Mouse (Mus musculus) testis, postnatal 10 days (tissue): ENCODE measurements around the gene Insr.

Experiments used
- DNase-seq: peaks from one replicate; pipeline ENCODE4 v3.0.0; 2021; ENCODE audit warnings: low spot score

Insr gene

DNA sequence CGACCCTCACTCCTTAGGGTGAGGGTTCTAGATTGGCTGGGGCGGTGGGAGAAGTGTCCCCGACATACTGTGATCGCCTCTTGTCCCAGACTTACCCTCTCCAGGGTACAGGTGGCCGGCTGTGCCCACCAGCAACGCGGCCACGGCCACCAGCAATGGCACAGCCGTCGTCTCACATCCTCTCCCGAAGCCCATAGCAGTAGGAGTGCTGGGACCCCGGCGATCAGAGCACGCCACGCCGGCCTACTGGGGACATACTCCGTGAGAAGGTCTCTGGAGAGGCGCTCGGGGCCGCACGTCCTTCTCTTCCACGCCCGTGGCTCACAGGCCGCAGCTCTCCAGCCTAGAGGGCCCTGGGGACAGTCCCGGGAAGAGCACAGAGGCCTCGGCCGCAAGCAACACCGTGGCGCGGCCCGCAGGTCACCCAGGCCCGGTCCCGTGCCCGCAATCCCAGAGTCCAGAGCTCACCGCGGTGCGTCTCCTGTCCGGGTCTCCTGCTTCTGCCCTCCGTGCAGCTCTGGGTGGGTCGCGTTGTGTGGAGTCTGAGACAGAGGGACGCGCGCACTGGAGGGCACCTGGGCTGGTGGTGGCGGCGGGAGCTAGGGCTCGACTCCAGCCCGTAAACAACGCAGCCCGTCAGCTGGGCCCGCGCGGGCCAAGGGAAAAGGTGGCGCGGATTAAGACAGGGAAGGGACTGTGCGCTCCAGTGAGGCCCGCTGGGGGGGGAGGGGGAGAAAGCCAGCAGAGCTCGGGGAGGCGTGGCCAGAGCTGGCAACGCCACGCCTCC is at the start of gene Insr:
TSS of gene Insr (minus strand) at position 684 of the 787 bp plus-strand sequence.
- peak; percentile 97 for DNase-seq

DNA sequence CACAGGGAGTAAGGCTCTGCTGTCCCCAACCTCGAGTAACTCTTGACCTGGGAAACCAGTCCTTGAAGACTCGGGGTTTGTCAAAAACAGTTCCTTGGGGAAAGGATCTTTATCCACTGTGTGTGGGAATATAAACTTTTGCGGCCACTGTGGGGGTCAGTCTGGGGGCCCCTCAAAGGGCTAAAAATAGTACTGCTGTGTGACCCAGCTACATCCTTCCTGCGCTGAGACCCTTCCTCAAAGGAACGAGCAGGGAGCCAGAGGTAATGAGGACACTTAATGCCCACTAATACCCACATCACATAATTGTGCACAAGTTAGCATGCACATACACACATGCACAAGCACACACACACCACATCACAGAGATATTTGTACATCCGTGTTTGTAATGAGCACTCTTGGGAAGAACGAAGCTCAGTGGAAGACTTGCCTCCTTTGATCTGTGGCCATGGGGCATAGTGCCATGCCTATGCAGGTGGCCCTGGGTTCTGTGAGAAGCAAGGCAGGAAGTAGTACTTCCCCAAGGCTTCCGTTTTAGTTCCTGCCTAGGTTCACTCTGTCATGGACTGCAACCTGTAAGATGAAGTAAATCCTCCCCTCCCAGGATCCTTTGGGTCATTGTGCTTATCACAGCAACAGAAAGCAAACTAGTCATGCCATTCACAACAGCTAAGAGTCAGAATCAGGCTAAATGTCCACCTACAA is 48.3 kb upstream of the Insr start:
- DNase-seq, result no peak

- DNase-seq, result no peak
Measured at GRCm38 (mm10) chr8:3327056-3327455, 47.6 kb upstream of the Insr start.

- no peak for DNase-seq
Measured at GRCm38 (mm10) chr8:3324253-3324652, 44.8 kb upstream of the Insr start.

- DNase-seq, result peak; percentile 1
Measured at GRCm38 (mm10) chr8:3319267-3319666, 39.9 kb upstream of the Insr start.

DNA sequence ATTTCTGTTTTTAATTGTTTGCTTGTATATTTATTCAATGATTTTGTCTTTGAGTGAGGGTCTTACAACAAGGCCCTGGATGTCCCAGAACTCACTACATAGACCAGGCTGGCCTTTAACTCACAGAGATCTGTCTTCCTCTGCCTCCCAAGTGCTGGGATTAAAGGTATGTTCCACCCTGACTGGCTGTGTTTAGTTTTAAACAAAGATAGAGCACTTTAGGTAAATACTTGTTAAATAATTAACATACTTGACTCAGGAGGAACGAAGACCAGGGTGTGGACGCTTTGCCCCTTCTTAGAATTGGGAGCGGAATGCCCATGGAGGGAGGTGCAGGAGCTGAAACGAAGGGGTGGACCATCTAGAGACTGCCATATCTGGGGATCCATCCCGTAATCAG is 37.2 kb upstream of the Insr start:
- DNase-seq, result no peak

DNA sequence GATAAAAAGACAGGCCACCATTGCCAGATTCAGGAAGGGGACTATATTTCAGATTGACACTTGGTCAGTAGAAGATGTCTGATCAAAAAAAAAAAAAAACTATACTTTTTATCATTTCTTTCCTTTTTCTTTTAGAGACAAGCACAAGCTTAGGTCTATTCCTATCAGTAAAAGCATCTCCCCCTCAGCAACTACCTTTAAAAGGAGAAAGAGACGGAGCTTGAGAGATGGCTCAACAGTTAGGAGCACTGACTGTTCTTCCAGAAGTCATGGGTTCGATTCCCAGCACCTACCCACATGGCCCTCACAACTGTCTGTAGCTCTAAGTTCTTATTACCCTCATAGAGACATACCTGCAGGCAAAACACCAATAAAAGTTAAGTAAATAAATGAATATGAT is 34.9 kb upstream of the Insr start:
- peak; percentile 8 for DNase-seq

- DNase-seq, result peak; percentile 6
Measured at GRCm38 (mm10) chr8:3313843-3314242, 34.4 kb upstream of the Insr start.

GRCm38 (mm10) chr8:3313417-3313816 is 34.0 kb upstream of the Insr start:
- DNase-seq, result peak; percentile 10

DNA sequence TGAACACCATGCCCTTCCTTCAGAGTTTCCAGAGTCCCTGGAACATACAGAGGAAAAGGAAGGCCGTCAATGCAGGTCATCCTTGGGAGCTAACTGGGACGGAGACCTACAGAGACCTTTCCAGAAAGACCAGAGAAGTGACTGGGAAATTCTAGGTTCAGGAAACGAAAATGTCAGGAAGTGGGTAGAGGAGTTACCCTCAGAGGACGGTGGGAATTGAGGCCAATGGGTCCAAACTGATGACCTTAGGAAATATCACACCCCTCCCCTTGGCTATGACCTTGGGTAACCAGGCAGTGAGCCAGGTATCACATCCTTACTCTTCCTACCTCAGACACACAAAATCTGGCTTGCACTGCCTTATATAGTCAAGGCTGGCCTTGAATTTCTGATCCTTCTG is 32.1 kb upstream of the Insr start:
- DNase-seq, result peak; percentile 30

- DNase-seq, result peak; percentile 35
Measured at GRCm38 (mm10) chr8:3309636-3310035, 30.2 kb upstream of the Insr start.

DNA sequence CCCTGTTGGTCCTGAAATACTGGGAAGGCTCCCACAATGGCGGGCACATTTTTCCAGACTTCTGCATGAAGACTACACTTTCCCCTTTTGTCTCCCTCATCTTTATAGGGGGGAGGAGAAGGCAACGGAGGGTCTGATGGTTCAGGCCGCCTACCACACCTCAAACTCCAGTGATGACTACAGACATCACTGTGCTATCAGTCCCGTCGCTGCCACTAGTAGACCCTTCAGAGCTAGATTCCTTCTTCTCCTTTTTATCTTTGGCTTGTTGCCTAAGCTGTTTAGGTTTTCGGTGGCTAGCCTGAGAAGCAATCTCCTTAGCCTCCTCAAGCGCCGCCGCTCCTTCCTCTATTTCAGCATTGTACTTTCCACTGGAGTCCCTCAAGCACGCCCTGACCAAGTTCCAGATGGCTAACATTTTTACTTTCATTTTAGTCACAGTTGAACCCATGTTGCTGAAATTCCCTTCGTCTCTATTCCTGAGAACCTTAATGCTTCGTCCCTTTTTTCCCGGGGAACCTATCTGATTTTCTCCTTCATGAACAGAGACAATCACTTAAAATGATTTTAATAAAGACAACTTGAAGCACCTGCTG is 28.9 kb upstream of the Insr start:
- DNase-seq, result peak; percentile 20

GRCm38 (mm10) chr8:3302131-3302530 is 22.7 kb upstream of the Insr start:
- DNase-seq, result peak; percentile 2

DNA sequence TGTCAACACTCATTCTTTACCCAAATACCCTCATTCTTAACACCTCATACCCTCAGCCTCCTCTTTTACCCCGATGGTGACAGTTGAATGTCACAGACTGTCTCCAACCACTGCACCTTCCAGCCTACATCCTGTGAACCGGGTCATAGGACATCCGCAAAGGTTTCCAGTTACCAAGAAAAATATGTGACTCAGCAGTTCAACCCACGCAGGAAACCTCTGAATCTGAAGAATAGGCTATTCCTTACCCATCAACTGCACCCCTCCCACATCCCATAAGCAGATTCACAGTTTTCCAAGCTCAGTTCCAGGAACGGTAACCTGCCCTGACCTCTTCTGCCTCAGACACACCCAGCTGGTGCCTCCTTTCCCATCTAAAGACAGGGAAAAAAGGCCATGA is 19.9 kb upstream of the Insr start:
- DNase-seq, result peak; percentile 8

DNA sequence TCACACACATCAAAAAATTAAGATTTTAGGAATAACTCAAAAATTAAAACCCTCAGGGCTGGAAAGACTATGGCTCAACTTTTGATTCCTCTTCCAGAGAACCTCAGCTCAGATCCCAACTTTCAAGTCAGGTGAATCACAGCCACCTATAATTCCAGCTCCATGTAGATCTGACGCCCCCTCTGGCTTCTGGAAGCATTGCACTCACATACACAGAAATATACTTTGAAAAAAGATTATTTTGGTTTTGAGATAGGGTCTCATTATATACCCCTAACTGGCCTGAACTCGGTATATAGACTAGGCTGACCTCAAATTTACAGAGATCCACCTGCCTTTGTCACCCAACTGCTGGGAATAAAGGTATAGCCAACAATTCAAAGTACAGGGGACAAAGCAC is 6.4 kb upstream of the Insr start:
- DNase-seq, result no peak

DNA sequence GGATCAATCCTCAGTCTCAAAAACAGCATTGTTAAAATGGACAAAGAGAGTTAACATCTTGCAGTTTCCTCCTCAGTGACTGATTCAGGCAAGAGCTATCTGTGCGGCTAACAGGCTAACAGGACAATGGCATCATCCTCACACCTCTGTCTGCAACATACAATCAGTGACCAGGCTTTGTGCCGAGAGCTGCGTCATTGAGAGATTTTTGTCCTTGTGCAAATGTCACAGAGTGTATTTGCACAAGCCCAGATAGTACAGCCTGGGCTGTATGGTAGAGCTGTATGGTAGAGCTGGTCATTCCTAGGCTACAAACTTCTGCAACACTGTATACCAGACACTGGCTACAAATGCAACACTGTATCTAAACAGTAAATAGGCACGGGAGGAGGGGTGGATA is 5.2 kb upstream of the Insr start:
- DNase-seq, result no peak

DNA sequence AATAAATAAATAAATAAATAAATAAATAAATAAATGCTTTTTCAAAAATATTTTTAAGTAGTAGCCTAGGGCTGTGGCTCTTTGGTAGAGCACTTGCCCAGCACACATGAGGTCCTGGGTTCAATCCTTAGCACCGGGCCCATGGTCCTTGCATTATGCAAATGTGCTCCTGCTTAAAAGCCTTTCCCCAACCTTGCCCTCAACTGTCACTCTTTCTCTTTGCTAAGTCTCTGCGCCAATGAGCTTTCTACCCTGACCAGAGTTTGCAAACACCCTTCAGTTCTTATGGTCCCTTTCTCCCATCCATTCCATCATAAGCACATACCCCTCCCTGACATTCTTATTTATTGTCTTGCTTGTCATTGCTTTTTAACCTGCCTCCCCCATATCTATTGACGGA is 1.9 kb upstream of the Insr start:
- DNase-seq, result no peak

GRCm38 (mm10) chr8:3280266-3280910 is 971 bp upstream of the Insr start:
- DNase-seq, result peak; percentile 51

GRCm38 (mm10) chr8:3279721-3280077 is 282 bp upstream of the Insr start:
- DNase-seq, result no peak

GRCm38 (mm10) chr8:3278181-3278820 is 1.1 kb downstream of the Insr start:
- no peak for DNase-seq

DNA sequence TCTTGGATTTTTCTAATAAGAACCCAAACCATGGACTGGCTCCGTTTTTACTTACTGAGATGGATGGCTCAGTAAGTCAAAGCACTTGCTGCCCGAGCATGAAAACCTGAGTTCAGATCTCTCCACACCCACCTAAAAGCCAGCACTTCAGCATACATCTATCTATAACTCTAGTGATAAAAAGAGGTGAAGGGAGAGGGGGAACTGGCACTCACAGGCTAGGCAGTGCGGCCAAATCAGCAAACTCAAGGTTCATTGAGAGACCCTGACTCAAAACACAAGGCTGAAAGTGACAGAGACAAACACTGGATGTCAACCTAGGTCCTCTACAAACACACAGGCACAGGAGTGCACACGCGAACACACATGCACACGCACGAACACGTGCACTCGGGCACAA is 2.2 kb downstream of the Insr start:
- no peak for DNase-seq

GRCm38 (mm10) chr8:3276009-3276408 is 3.4 kb downstream of the Insr start:
- DNase-seq, result no peak
